Mouse (Mus musculus) C2C12 (cell line): ENCODE results near the gene Hrh2. TPM values are rescaled to one million over a fixed set of nuclear protein-coding genes. Genes with fewer than 3 reads are reported as not detected.

Source experiments
- H3K27me3 ChIP-seq: one replicate; pipeline ENCODE4 v1.6.1; 2011; ENCODE audit not compliant: control insufficient read depth, insufficient read depth, insufficient read length
- H3K36me3 ChIP-seq: one replicate; pipeline ENCODE4 v1.6.1; 2011; ENCODE audit not compliant: control insufficient read depth, insufficient read depth
- H3K4me3 ChIP-seq: one replicate; pipeline ENCODE4 v1.5.1; 2011; ENCODE audit warnings: mild to moderate bottlenecking, control low read depth; ENCODE audit not compliant: poor library complexity, insufficient read depth, severe bottlenecking
- H3K79me2 ChIP-seq: one replicate; pipeline ENCODE4 v1.6.1; 2011; ENCODE audit not compliant: control insufficient read depth, insufficient read depth
- H3K79me3 ChIP-seq: one replicate; pipeline ENCODE4 v1.6.1; 2011; ENCODE audit warnings: low read depth, control low read depth
- H3ac ChIP-seq: one replicate; pipeline ENCODE3; 2011; ENCODE audit warnings: low read depth; ENCODE audit not compliant: control insufficient read depth, insufficient read length
- CEBPB ChIP-seq: IDR thresholded peaks from one replicate; pipeline ENCODE4 v1.6.1; 2011; ENCODE audit warnings: low read depth, mild to moderate bottlenecking, control low read depth, moderate library complexity
- CTCF ChIP-seq: IDR thresholded peaks from one replicate; pipeline ENCODE4 v1.5.1; 2011; ENCODE audit not compliant: control insufficient read depth, insufficient read depth, insufficient read length
- FOSL1 ChIP-seq: IDR thresholded peaks from one replicate; pipeline ENCODE4 v1.8.0; 2011; ENCODE audit warnings: mild to moderate bottlenecking, low read length; ENCODE audit not compliant: poor library complexity, insufficient read depth, severe bottlenecking
- MAX ChIP-seq: IDR thresholded peaks from one replicate; pipeline ENCODE4 v1.6.1; 2011; ENCODE audit warnings: mild to moderate bottlenecking, control low read depth
- MYOD1 ChIP-seq: IDR thresholded peaks from one replicate; pipeline ENCODE4 v1.6.1; 2011; ENCODE audit warnings: low read depth; ENCODE audit not compliant: control insufficient read depth, insufficient read length
- MYOG ChIP-seq: IDR thresholded peaks from one replicate; pipeline ENCODE4 v1.6.1; 2011; ENCODE audit not compliant: control insufficient read depth, insufficient read length; ENCODE audit errors: extremely low read depth
- USF1 ChIP-seq: IDR thresholded peaks from one replicate; pipeline ENCODE4 v1.6.1; 2011; ENCODE audit warnings: low read depth, mild to moderate bottlenecking, control low read depth, moderate library complexity
- polyA plus RNA-seq: library from polyadenylated mRNA; unstranded; fragments of >200 nt; fragmentation: generic; extraction: Trizol; gene quantifications from one replicate; pipeline ENCODE4 v1.2.1, GENCODE M21; 2012; ENCODE audit warnings: missing spikeins

Gene Hrh2
- polyA plus RNA-seq, 1 experiment = not detected

DNA sequence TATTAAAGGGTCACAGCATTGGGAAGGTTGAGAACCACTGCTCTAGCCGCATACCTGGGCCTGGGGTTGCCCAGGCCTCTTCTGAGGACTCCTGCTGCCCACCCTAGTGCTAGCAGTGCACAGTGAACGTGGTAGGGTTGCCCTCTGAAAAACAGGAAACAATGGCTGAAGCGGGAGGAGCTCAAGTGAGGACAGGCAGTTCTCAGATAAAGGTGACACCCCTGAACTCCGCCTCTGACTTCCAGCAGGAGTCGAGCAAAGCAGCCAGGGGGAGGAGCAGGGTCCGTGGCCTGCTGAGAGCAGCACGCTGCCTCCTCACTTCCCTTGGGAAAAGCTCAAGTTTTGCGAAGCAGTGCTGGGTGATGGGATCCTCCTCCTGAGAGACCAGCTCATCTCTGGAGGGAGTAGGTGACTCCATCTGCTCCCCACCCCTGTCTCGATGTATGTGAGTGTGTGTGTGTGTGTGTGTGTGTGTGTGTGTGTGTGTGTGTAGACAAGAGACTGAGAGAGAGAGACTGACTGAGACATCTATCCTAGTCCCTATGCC lies 38.2 kb upstream of the Hrh2 start:
- Histone ChIP-seq H3K27me3 (peaks cover 31% of the 10 kb centered on the region), H3K4me3 (no peak overlapping the region)
- TF ChIP-seq CTCF = no peak
- no peak for TF ChIP-seq MYOD1
- no peak for TF ChIP-seq FOSL1
- no peak for TF ChIP-seq MYOG
- no peak for TF ChIP-seq CEBPB
- TF ChIP-seq MAX = no peak
- no peak for TF ChIP-seq USF1

GRCm38 (mm10) chr13:54155822-54156221 lies 36.1 kb upstream of the Hrh2 start:
- Histone ChIP-seq H3K36me3 (no peaks in the 10 kb centered on the region), H3ac (no peak overlapping the region), H3K79me3 (no peaks in the 10 kb centered on the region), H3K4me3 (no peak overlapping the region), H3K79me2 (no peaks in the 10 kb centered on the region), H3K27me3 (peaks cover 29% of the 10 kb centered on the region)
- TF ChIP-seq MAX = no peak
- TF ChIP-seq CTCF = no peak
- no peak for TF ChIP-seq MYOG
- TF ChIP-seq FOSL1 = no peak
- TF ChIP-seq USF1 = no peak
- no peak for TF ChIP-seq MYOD1
- no peak for TF ChIP-seq CEBPB

More for the DNA sequence above, 38.2 kb upstream of the Hrh2 start:
- H3ac ChIP-seq = no peak overlapping the region
- H3K36me3 ChIP-seq = no peaks in the 10 kb centered on the region
- no peaks in the 10 kb centered on the region for H3K79me3 ChIP-seq
- H3K79me2 ChIP-seq = no peaks in the 10 kb centered on the region

GRCm38 (mm10) chr13:54159256-54159655 lies 32.7 kb upstream of the Hrh2 start:
- no peak for TF ChIP-seq USF1
- no peak for TF ChIP-seq MYOD1
- TF ChIP-seq CEBPB = no peak
- no peak for TF ChIP-seq MYOG
- no peak for TF ChIP-seq MAX
- TF ChIP-seq CTCF = no peak
- no peak for TF ChIP-seq FOSL1
- Histone ChIP-seq H3K36me3 (no peaks in the 10 kb centered on the region), H3K79me2 (no peaks in the 10 kb centered on the region), H3K4me3 (no peak overlapping the region), H3K27me3 (peaks cover 46% of the 10 kb centered on the region), H3ac (no peak overlapping the region), H3K79me3 (no peaks in the 10 kb centered on the region)

GRCm38 (mm10) chr13:54159756-54160155 lies 32.2 kb upstream of the Hrh2 start:
- TF ChIP-seq MYOG (no peak), CTCF (no peak), FOSL1 (no peak), CEBPB (no peak), MAX (no peak), USF1 (no peak), MYOD1 (no peak)
- Histone ChIP-seq H3ac (no peak overlapping the region), H3K4me3 (no peak overlapping the region), H3K27me3 (peaks cover 46% of the 10 kb centered on the region), H3K79me2 (no peaks in the 10 kb centered on the region), H3K79me3 (no peaks in the 10 kb centered on the region), H3K36me3 (no peaks in the 10 kb centered on the region)

GRCm38 (mm10) chr13:54160546-54160945 lies 31.4 kb upstream of the Hrh2 start:
- Histone ChIP-seq H3K79me2 (no peaks in the 10 kb centered on the region), H3ac (no peak overlapping the region), H3K36me3 (no peaks in the 10 kb centered on the region), H3K27me3 (peaks cover 47% of the 10 kb centered on the region), H3K79me3 (no peaks in the 10 kb centered on the region), H3K4me3 (no peak overlapping the region)
- TF ChIP-seq FOSL1 = no peak
- TF ChIP-seq CEBPB = no peak
- no peak for TF ChIP-seq USF1
- no peak for TF ChIP-seq MAX
- no peak for TF ChIP-seq MYOG
- no peak for TF ChIP-seq CTCF
- no peak for TF ChIP-seq MYOD1

- H3K79me2 ChIP-seq = no peaks in the 10 kb centered on the region
Observed at GRCm38 (mm10) chr13:54161514-54161913, 30.4 kb upstream of the Hrh2 start.

More at GRCm38 (mm10) chr13:54161514-54161913, 30.4 kb upstream of the Hrh2 start:
- H3ac ChIP-seq = no peak overlapping the region
- no peaks in the 10 kb centered on the region for H3K36me3 ChIP-seq
- no peaks in the 10 kb centered on the region for H3K79me3 ChIP-seq
- H3K27me3 ChIP-seq = peaks cover 55% of the 10 kb centered on the region
- H3K4me3 ChIP-seq = no peak overlapping the region
- TF ChIP-seq MYOG (no peak), CEBPB (no peak), CTCF (no peak), USF1 (no peak), MYOD1 (no peak), FOSL1 (no peak), MAX (no peak)
